25 mouse cellular contexts compared by ENCODE assay signal in the genomic region with DNA sequence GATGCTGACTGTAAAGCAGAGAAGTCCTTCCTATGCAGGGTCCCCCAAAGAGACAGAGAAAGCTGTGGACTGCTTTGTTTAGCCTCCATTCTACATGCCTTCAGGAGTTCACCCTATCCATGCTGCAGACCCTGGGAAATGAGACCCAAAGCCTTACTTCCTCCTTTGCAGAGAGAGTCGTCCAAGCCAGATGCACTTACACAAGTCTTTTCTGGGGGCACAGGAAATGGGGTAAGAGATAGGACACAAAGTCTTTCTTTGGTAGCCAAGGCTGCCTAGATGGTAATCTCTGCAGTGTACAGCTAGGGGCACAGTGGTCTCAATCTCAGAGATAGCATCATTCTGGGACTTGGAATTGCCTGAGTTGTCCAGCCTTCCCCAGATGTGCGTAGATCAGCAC.
DNase-seq lines count a peak whose midpoint lies in the region; ATAC-seq and TF ChIP-seq lines count a peak whose summit lies in the region.
"Had no signal": no experiment of that assay in that cellular context is flagged by ENCODE, and none has a peak within 500 bp of the region (broad histone marks: within the 10 kb centered on the region; RNA-seq: fewer than 3 reads in every experiment).

No protein-coding gene starts in this region.

- TF ChIP-seq CTCF in midbrain, postnatal 0 days (IDR thresholded peaks at IDR 0.05): no peak
- no peak for TF ChIP-seq CTCF in MEL (IDR thresholded peaks at IDR 0.05 in 2 of 3, conservative IDR thresholded peaks at IDR 0.05 in 1 of 3; ENCODE audit: control insufficient read depth in 1 of 3, insufficient read depth in 1 of 3, low read depth in 2 of 3, low read length in 3 of 3, poor library complexity in 1 of 3, severe bottlenecking in 1 of 3)

- H3K79me2 ChIP-seq in MEL (ENCODE audit: control insufficient read depth, insufficient read depth, low read length, poor library complexity): no peaks in the 10 kb centered on the region

- ATAC-seq in midbrain, postnatal 0 days (ENCODE audit: low FRiP score): no peak
- peak; percentile 56 to 57; a peak in 2 of 4 replicates for ATAC-seq in hematopoietic stem cell, adult 5-6 weeks (replicated peaks in 1 of 2; ENCODE audit: insufficient read depth in 1 of 2, low FRiP score in 2 of 2, low TSS enrichment in 1 of 2, low read depth in 1 of 2, poor library complexity in 2 of 2, severe bottlenecking in 2 of 2)
- ATAC-seq: CD4-positive, CD25-positive, alpha-beta regulatory T cell, adult 4 months; forebrain, embryonic 13.5 days; forebrain, embryonic 16.5 days; intestine, embryonic 15.5 days had no signal

- H3K27ac ChIP-seq in midbrain, embryonic 10.5 days (replicated peaks): 0 out of 2 replicates have a peak overlapping the region, but pooled peaks have one; percentile 9
- H3K27ac ChIP-seq in midbrain, postnatal 0 days (ENCODE audit: low read depth, low read length): no peak overlapping the region
- no peak overlapping the region for H3K27ac ChIP-seq in MEL (ENCODE audit: control insufficient read depth, low read depth, low read length)
- H3K27ac ChIP-seq: forebrain, embryonic 10.5 days; forebrain, embryonic 13.5 days; heart, embryonic 13.5 days; hindbrain, embryonic 12.5 days; hindbrain, embryonic 15.5 days; intestine, embryonic 15.5 days had no signal

- no peaks in the 10 kb centered on the region for H3K27me3 ChIP-seq in midbrain, embryonic 10.5 days (ENCODE audit: low read depth, poor library complexity, severe bottlenecking)
- H3K27me3 ChIP-seq in midbrain, postnatal 0 days (ENCODE audit: insufficient read depth, low read length): no peaks in the 10 kb centered on the region
- H3K27me3 ChIP-seq in MEL (ENCODE audit: control insufficient read depth in 1 of 2, insufficient read depth in 2 of 2, low read length in 2 of 2): no peaks in the 10 kb centered on the region
- H3K27me3 ChIP-seq: heart, embryonic 13.5 days; hindbrain, embryonic 12.5 days; hindbrain, embryonic 15.5 days; intestine, embryonic 15.5 days had no signal

- H3K4me1 ChIP-seq in midbrain, embryonic 10.5 days: peaks cover 57% of the 10 kb centered on the region
- no peaks in the 10 kb centered on the region for H3K4me1 ChIP-seq in midbrain, postnatal 0 days (ENCODE audit: insufficient read depth, low read length)
- peaks cover 9 to 19% of the 10 kb centered on the region in 2 experiments for H3K4me1 ChIP-seq in MEL (ENCODE audit: control insufficient read depth in 1 of 2, insufficient read depth in 2 of 2, low read length in 2 of 2)

- no peaks in the 10 kb centered on the region for H3K9me3 ChIP-seq in midbrain, embryonic 10.5 days (replicated peaks)
- no peaks in the 10 kb centered on the region for H3K9me3 ChIP-seq in midbrain, postnatal 0 days (ENCODE audit: low read length)
- H3K9me3 ChIP-seq in MEL (replicated peaks; ENCODE audit: insufficient read depth, low read length): no peaks in the 10 kb centered on the region
- H3K9me3 ChIP-seq: forebrain, embryonic 10.5 days; forebrain, embryonic 13.5 days; heart, embryonic 13.5 days; hindbrain, embryonic 12.5 days; hindbrain, embryonic 15.5 days; intestine, embryonic 15.5 days had no signal

- TF ChIP-seq EP300 in MEL (IDR thresholded peaks at IDR 0.05; ENCODE audit: low read depth in 1 of 2, low read length in 2 of 2): peak in 1 of 2 experiments; percentile 42; a peak in 1 of 4 replicates

- H3K36me3 ChIP-seq in midbrain, embryonic 10.5 days: no peaks in the 10 kb centered on the region
- no peaks in the 10 kb centered on the region for H3K36me3 ChIP-seq in midbrain, postnatal 0 days (ENCODE audit: insufficient read depth, low read length)
- peaks cover 0 to 16% of the 10 kb centered on the region in 2 experiments; a peak in 2 of 4 replicates for H3K36me3 ChIP-seq in MEL (ENCODE audit: control insufficient read depth in 1 of 2, insufficient read depth in 2 of 2, low read length in 2 of 2)
- H3K36me3 ChIP-seq: forebrain, embryonic 10.5 days; heart, embryonic 13.5 days; hindbrain, embryonic 12.5 days; hindbrain, embryonic 15.5 days; intestine, embryonic 15.5 days had no signal

- H3K9ac ChIP-seq in midbrain, postnatal 0 days (replicated peaks; ENCODE audit: low read length, poor library complexity, severe bottlenecking): no peak overlapping the region
- no peak overlapping the region for H3K9ac ChIP-seq in MEL (ENCODE audit: control insufficient read depth, low read depth, low read length, poor library complexity, severe bottlenecking)
- H3K9ac ChIP-seq: forebrain, embryonic 13.5 days; heart, embryonic 13.5 days; hindbrain, embryonic 12.5 days; hindbrain, embryonic 15.5 days; intestine, embryonic 15.5 days had no signal

- H3K4me3 ChIP-seq in midbrain, embryonic 10.5 days: no peak overlapping the region
- H3K4me3 ChIP-seq in midbrain, postnatal 0 days (ENCODE audit: low read depth, low read length): no peak overlapping the region
- H3K4me3 ChIP-seq in MEL (ENCODE audit: control insufficient read depth in 1 of 2, insufficient read depth in 1 of 2, low read depth in 2 of 2, low read length in 2 of 2): no peak overlapping the region
- H3K4me3 ChIP-seq: forebrain, embryonic 10.5 days; forebrain, embryonic 13.5 days; heart, embryonic 13.5 days; hindbrain, embryonic 12.5 days; hindbrain, embryonic 15.5 days; intestine, embryonic 15.5 days had no signal

- no peak for TF ChIP-seq POLR2A in MEL (IDR thresholded peaks at IDR 0.05; ENCODE audit: control insufficient read depth in 1 of 2, insufficient read depth in 1 of 2, low read depth in 1 of 2, low read length in 2 of 2, poor library complexity in 1 of 2)

- whole genome bisulfite sequencing in midbrain, embryonic 10.5 days: 79% methylated on average over 2 of the region's 2 CpGs
- 86% methylated on average over 2 of the region's 2 CpGs for WGBS in midbrain, postnatal 0 days

- no peak overlapping the region for H3K4me2 ChIP-seq in midbrain, postnatal 0 days (ENCODE audit: low read depth, low read length, poor library complexity, severe bottlenecking)
- H3K4me2 ChIP-seq: forebrain, embryonic 13.5 days; heart, embryonic 13.5 days; hindbrain, embryonic 12.5 days; hindbrain, embryonic 15.5 days; intestine, embryonic 15.5 days had no signal

- no peak for TF ChIP-seq RAD21 in MEL (IDR thresholded peaks at IDR 0.05; ENCODE audit: low read depth, low read length)

- DNase-seq in midbrain, embryonic 10.5 days (ENCODE audit: low spot score): no peak
- no peak for DNase-seq in midbrain, postnatal 0 days (ENCODE audit: low spot score)
- DNase-seq in MEL (ENCODE audit: low read depth, low spot score): peak; percentile 54
- DNase-seq in adrenal gland, postnatal 25 days: no peak
- no peak for DNase-seq in testis, postnatal 10 days (ENCODE audit: low spot score)
- no peak for DNase-seq in cerebellum, postnatal 14 days
- DNase-seq: adrenal gland, postnatal 10 days; cerebellum, adult 11 months; cerebellum, adult 2 months; cerebellum, adult 9-11 months; cerebellum, postnatal 36 days; gastrocnemius, postnatal 10 days; gastrocnemius, postnatal 36 days; heart, adult 18-20 months; heart, postnatal 14 days; heart, postnatal 4 days had no signal

TF ChIP-seq in MEL, 35 proteins besides CTCF, POLR2A, EP300 and RAD21:
- peak; percentile 54 for TF ChIP-seq GATA1 (IDR thresholded peaks at IDR 0.05; ENCODE audit: low read depth, low read length)
- no peak for TF ChIP-seq CHD1 (IDR thresholded peaks at IDR 0.05; ENCODE audit: low read depth, low read length)
- no peak for TF ChIP-seq SMC3 (IDR thresholded peaks at IDR 0.05; ENCODE audit: low read depth, low read length)
- no peak for TF ChIP-seq ETS1 (IDR thresholded peaks at IDR 0.05; ENCODE audit: low read depth, low read length)
- TF ChIP-seq RCOR1 (IDR thresholded peaks at IDR 0.05; ENCODE audit: low read depth, low read length): 0 out of 2 replicates have a peak, but pooled peaks have one; percentile 12
- no peak for TF ChIP-seq BHLHE40 (IDR thresholded peaks at IDR 0.05; ENCODE audit: borderline replicate concordance, low read depth, low read length)
TF ChIP-seq in MEL: peak in this region for 2.
